Mouse (Mus musculus) embryonic fibroblast, embryonic 13.5 days (primary cell): ENCODE data around the gene Iqcf1.

ENCODE experiments used
- CTCF ChIP-seq: IDR thresholded peaks from 2 replicates; pipeline ENCODE4 v1.5.1; 2011; ENCODE audit warnings: mild to moderate bottlenecking, control low read depth, low read length, moderate library complexity, borderline replicate concordance; ENCODE audit not compliant: insufficient read depth
- POLR2A ChIP-seq: IDR thresholded peaks from 2 replicates; pipeline ENCODE4 v1.6.1; 2011; ENCODE audit warnings: low read depth, mild to moderate bottlenecking, control low read depth, low read length, moderate library complexity

DNA sequence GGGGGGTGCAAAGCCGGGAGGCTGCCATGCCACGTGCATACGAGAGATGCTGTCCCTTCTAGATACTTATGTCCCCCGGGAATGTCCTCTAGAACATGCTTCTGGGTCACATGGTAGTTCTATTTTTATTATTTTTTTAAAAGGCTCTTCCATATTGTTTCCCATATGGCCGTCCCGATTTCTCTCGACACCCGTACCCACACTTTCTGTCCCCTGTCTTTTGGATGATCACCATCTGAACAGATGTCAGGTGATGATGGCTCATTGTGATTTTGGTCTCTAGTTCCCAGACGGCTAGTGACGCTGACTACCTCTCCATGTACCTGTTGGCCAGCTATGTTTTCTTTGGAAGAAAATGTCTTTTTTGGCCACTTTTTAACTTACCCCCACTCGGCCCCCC lies 35.2 kb downstream of the Iqcf1 start:
- TF ChIP-seq POLR2A = no peak
- TF ChIP-seq CTCF = no peak
